Mouse (Mus musculus): ENCODE measurements around the gene Htr5a. TPM values are rescaled to one million over a fixed set of nuclear protein-coding genes. Genes with fewer than 3 reads are reported as not detected.

Htr5a gene
- polyA plus RNA-seq (2016; fragmentation: Nextera tagmentation; extraction: Ambion mirVana): not detected in 2 replicates

- ATAC-seq (ENCODE audit: insufficient number of reproducible peaks, insufficient read depth, low FRiP score, low TSS enrichment, low read depth): peak; percentile 79
- peaks cover 37% of the 10 kb centered on the region for H3K27me3 ChIP-seq
- H3K9me3 ChIP-seq: no peaks in the 10 kb centered on the region
- WGBS: 5% methylated on average over 25 of the region's 25 CpGs
- H3K9ac ChIP-seq (replicated peaks): no peak within 1 kb of the TSS
- peak within 1 kb of the TSS; percentile 16 for H3K4me3 ChIP-seq (replicated peaks)
- peaks cover 3% of the 10 kb centered on the region; the same call in 1 of the 2 replicates for H3K4me1 ChIP-seq (replicated peaks)
- H3K36me3 ChIP-seq: no peaks in the 10 kb centered on the region
- H3K4me2 ChIP-seq: peak within 1 kb of the TSS; percentile 46
- H3K27ac ChIP-seq: no peak within 1 kb of the TSS
These were observed at the start of gene Htr5a for GRCm38 (mm10) chr5:27841701-27842295. Gene Htr5a (plus strand): TSS chr5:27842149.

GRCm38 (mm10) chr5:27792173-27792470 lies 49.8 kb upstream of the Htr5a start:
- peaks cover 22% of the 10 kb centered on the region for H3K36me3 ChIP-seq
- H3K4me2 ChIP-seq: peak overlapping the region; percentile 69
- H3K9me3 ChIP-seq: no peaks in the 10 kb centered on the region
- no peak for ATAC-seq (ENCODE audit: insufficient number of reproducible peaks, insufficient read depth, low FRiP score, low TSS enrichment, low read depth)
- H3K27ac ChIP-seq: peak overlapping the region; percentile 95
- H3K9ac ChIP-seq (replicated peaks): peak overlapping the region; percentile 84
- H3K27me3 ChIP-seq: no peaks in the 10 kb centered on the region
- 22% methylated on average over 8 of the region's 8 CpGs for WGBS
- H3K4me1 ChIP-seq (replicated peaks): peaks cover 18% of the 10 kb centered on the region
- H3K4me3 ChIP-seq (replicated peaks): peak overlapping the region; percentile 72

DNA sequence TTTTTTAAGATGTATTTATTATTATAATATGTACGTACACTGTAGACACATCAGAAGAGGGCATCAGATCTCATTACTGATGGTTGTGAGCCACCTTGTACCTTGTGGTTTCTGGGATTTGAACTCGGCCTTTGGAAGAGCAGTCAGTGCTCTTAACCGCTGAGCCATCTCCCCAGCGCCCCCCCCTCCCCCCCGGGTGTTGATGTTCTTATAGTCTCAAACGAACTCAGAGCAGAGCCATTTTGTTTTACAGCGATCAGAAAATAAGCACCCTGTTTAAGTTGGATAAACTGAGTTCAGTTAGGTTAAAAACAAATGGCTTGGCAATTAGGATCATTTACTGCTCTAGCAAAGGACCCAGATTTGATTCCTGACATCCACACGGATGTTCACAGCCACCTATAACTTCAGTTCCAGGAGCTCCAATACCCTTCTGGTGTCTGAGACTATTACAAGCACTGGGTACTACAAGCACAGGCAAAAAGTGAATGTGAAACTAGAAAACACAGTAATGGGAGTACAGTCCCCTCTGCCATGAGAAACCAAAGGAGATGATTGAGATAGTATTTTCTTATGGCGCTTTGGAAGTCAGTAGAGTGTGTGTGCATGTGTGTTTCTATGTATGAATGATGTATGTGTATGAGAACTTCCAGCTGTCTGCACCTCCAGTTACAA lies 49.3 kb upstream of the Htr5a start:
- Histone ChIP-seq H3K9me3 (no peaks in the 10 kb centered on the region), H3K4me3 (replicated peaks) (peak overlapping the region; percentile 72), H3K4me2 (peak overlapping the region; percentile 69), H3K36me3 (peaks cover 16% of the 10 kb centered on the region), H3K27me3 (no peaks in the 10 kb centered on the region), H3K9ac (replicated peaks) (no peak overlapping the region; the same call in 1 of the 2 replicates), H3K27ac (no peak overlapping the region), H3K4me1 (replicated peaks) (peaks cover 18% of the 10 kb centered on the region)
- WGBS: 57% methylated on average over 9 of the region's 9 CpGs
- ATAC-seq (ENCODE audit: insufficient number of reproducible peaks, insufficient read depth, low FRiP score, low TSS enrichment, low read depth): no peak

DNA sequence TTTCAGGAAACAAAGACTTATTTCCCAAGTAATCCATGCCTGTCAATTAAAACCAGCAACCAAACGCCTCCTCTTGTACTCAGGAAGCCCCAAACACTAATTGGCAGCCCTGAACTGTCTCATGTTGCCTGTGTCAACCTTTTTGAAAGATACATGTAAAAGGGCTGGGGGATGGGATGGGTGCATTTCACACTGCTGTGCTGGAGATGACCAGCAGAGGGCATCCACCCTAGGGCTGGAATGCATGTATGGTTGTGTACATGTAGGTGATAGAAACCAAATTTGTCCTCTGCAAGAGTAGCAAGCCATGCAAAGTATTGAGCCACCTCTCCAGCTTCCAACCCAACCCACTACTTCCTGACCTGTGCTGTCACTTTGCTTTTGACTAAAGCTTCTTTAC lies 48.0 kb upstream of the Htr5a start:
- Histone ChIP-seq H3K27ac (no peak overlapping the region), H3K9ac (replicated peaks) (no peak overlapping the region), H3K4me3 (replicated peaks) (no peak overlapping the region), H3K4me1 (replicated peaks) (peaks cover 18% of the 10 kb centered on the region), H3K27me3 (no peaks in the 10 kb centered on the region), H3K36me3 (0 out of 2 replicates have a peak, but pooled peaks cover 4% of the 10 kb centered on the region), H3K9me3 (no peaks in the 10 kb centered on the region), H3K4me2 (no peak overlapping the region)
- WGBS: 11% methylated on average over 1 of the region's 1 CpGs
- ATAC-seq (ENCODE audit: insufficient number of reproducible peaks, insufficient read depth, low FRiP score, low TSS enrichment, low read depth): no peak

DNA sequence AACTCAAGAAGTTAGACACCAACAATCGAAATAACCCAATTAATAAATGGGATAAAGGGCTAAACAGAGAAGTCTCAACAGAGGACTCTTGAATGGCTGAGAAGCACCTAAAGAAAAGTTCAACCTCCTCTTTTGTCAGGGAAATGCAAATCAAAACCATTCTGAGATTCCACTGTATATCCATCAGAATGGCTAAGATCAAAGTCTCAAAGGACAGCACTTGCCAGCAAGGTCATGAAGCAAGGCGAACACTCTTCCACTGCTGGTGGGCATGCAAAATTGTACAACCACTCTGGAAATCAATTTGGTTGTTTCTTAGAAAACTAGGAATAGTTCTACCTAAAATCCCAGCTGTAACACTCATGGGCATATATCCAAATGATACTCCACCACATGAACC lies 27.7 kb upstream of the Htr5a start:
- no peaks in the 10 kb centered on the region for H3K4me1 ChIP-seq (replicated peaks)
- WGBS: 84% methylated on average over 2 of the region's 2 CpGs
- no peak overlapping the region for H3K4me3 ChIP-seq (replicated peaks)
- no peak overlapping the region for H3K27ac ChIP-seq
- no peaks in the 10 kb centered on the region for H3K27me3 ChIP-seq
- no peaks in the 10 kb centered on the region for H3K9me3 ChIP-seq
- no peak overlapping the region for H3K4me2 ChIP-seq
- no peak overlapping the region for H3K9ac ChIP-seq (replicated peaks)
- no peaks in the 10 kb centered on the region for H3K36me3 ChIP-seq
- no peak for ATAC-seq (ENCODE audit: insufficient number of reproducible peaks, insufficient read depth, low FRiP score, low TSS enrichment, low read depth)

DNA sequence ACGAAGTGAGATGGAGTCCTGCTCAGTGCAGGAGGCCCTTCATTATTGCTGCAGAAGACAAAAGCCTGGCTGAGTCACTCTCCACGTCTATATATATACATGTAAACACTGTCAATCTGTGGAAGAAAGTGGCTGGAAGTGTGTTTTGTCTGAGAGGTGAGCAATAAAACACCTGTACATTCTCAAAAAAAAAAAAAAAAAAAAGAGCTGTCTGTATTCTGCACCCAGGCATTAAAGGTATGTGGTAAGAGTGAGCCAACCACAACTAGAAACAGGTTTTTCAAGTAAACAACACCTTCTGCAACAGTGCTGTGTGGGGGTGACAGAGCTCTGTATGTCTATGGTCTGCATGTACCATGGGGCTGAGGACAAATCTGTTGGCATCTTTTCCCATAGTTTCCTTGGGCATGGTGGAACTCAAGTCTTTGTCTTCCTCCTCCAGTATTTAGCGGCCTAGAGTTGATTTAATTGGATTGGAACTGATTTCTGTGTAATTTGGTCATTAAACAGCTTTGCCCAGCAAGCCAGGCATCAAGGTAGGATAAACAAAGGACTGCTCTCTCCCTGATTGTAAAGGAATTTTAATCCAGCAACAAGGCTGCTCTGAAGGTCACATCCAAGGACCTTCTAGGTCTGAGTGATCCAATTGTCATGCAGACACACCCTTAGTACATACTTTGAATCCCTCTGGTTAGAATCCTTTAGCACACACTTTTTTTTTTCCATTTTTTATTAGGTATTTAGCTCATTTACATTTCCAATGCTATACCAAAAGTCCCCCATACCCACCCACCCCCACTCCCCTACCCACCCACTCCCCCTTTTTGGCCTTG lies 22.9 kb upstream of the Htr5a start:
- no peaks in the 10 kb centered on the region for H3K36me3 ChIP-seq
- ATAC-seq (ENCODE audit: insufficient number of reproducible peaks, insufficient read depth, low FRiP score, low TSS enrichment, low read depth): no peak
- H3K9ac ChIP-seq (replicated peaks): no peak overlapping the region
- no peaks in the 10 kb centered on the region for H3K9me3 ChIP-seq
- H3K4me2 ChIP-seq: no peak overlapping the region
- 70% methylated on average over 3 of the region's 3 CpGs for WGBS
- no peaks in the 10 kb centered on the region for H3K27me3 ChIP-seq
- H3K27ac ChIP-seq: no peak overlapping the region
- H3K4me1 ChIP-seq (replicated peaks): no peaks in the 10 kb centered on the region
- no peak overlapping the region for H3K4me3 ChIP-seq (replicated peaks)

DNA sequence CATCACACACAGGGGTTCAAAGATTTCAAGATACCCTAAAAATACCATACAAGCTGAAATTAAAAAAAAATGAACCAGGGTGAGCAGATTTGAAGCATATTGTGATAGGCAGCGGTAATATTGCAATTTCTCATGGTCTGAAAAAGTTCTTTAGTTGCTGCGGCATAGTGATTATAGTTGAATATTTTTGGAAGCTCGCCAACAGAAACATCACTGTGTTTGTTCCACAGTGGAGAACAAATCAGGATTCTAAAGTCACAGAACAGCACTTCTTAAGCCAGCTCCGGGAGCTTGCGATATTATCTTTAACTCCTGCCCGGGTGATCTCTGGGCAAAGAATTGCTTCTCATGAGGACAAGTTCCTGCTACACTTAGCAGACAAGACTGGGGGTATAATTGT lies 20.8 kb upstream of the Htr5a start:
- Histone ChIP-seq H3K9ac (replicated peaks) (no peak overlapping the region), H3K4me1 (replicated peaks) (no peaks in the 10 kb centered on the region), H3K27me3 (no peaks in the 10 kb centered on the region), H3K27ac (no peak overlapping the region), H3K4me3 (replicated peaks) (no peak overlapping the region), H3K4me2 (no peak overlapping the region), H3K9me3 (no peaks in the 10 kb centered on the region), H3K36me3 (no peaks in the 10 kb centered on the region)
- WGBS: 90% methylated on average over 6 of the region's 6 CpGs
- no peak for ATAC-seq (ENCODE audit: insufficient number of reproducible peaks, insufficient read depth, low FRiP score, low TSS enrichment, low read depth)

- no peaks in the 10 kb centered on the region for H3K4me1 ChIP-seq (replicated peaks)
- H3K4me3 ChIP-seq (replicated peaks): no peak overlapping the region
- no peaks in the 10 kb centered on the region for H3K36me3 ChIP-seq
- H3K9ac ChIP-seq (replicated peaks): no peak overlapping the region
- no peak for ATAC-seq (ENCODE audit: insufficient number of reproducible peaks, insufficient read depth, low FRiP score, low TSS enrichment, low read depth)
- H3K4me2 ChIP-seq: no peak overlapping the region
- H3K27ac ChIP-seq: no peak overlapping the region
- H3K9me3 ChIP-seq: no peaks in the 10 kb centered on the region
- no peaks in the 10 kb centered on the region for H3K27me3 ChIP-seq
- 28% methylated on average over 7 of the region's 7 CpGs for WGBS
These were observed 14.0 kb upstream of the Htr5a start for GRCm38 (mm10) chr5:27827971-27828370.

DNA sequence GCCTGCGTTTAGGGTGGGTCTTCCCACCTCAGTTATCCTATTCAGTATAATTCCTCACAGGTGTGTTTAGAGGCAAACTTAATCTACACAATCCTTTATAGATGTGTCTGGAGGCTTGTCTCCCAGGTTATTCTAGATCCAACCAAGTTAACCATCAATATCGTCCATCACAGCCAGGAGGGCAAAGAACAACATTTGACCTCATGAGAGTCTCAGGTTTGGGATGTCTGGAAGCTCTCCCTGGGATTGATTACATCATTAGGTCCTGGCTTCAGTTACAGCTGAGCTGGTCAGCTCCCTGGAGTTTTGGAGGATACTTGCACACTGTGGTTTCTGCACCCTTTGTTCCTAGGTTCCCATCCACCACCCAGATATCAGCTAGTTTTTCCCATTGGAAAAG lies 6.9 kb upstream of the Htr5a start:
- Histone ChIP-seq H3K9me3 (no peaks in the 10 kb centered on the region), H3K4me1 (replicated peaks) (no peaks in the 10 kb centered on the region), H3K36me3 (no peaks in the 10 kb centered on the region), H3K4me2 (no peak overlapping the region), H3K9ac (replicated peaks) (no peak overlapping the region), H3K4me3 (replicated peaks) (no peak overlapping the region), H3K27me3 (no peaks in the 10 kb centered on the region), H3K27ac (no peak overlapping the region)
- 83% methylated on average over 2 of the region's 2 CpGs for WGBS
- ATAC-seq (ENCODE audit: insufficient number of reproducible peaks, insufficient read depth, low FRiP score, low TSS enrichment, low read depth): no peak

DNA sequence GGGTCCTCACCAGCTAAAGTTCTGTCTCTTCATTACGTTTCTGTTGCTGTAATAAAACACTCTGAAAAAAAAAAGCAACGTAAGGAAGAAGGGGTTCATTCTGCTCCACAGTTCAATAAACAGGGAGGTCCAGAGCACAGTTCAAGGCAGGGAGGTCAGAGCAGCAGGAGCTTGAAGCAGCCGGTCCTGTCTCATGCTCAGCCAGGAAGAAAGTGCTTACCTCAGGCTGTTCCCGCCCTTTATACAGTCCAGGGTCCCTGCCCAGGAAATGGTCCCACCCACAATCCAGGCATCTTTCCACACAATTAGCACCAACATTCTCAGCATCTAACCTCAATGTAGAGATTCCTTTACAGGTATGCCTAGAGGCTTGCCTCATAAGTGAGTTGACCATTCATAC lies 3.9 kb upstream of the Htr5a start:
- Histone ChIP-seq H3K36me3 (no peaks in the 10 kb centered on the region), H3K4me1 (replicated peaks) (peaks cover 3% of the 10 kb centered on the region; the same call in 1 of the 2 replicates), H3K4me2 (no peak overlapping the region), H3K27ac (no peak overlapping the region), H3K27me3 (peaks cover 26% of the 10 kb centered on the region), H3K4me3 (replicated peaks) (no peak overlapping the region), H3K9me3 (no peaks in the 10 kb centered on the region), H3K9ac (replicated peaks) (no peak overlapping the region)
- 44% methylated on average over 4 of the region's 4 CpGs for WGBS
- ATAC-seq (ENCODE audit: insufficient number of reproducible peaks, insufficient read depth, low FRiP score, low TSS enrichment, low read depth): no peak

DNA sequence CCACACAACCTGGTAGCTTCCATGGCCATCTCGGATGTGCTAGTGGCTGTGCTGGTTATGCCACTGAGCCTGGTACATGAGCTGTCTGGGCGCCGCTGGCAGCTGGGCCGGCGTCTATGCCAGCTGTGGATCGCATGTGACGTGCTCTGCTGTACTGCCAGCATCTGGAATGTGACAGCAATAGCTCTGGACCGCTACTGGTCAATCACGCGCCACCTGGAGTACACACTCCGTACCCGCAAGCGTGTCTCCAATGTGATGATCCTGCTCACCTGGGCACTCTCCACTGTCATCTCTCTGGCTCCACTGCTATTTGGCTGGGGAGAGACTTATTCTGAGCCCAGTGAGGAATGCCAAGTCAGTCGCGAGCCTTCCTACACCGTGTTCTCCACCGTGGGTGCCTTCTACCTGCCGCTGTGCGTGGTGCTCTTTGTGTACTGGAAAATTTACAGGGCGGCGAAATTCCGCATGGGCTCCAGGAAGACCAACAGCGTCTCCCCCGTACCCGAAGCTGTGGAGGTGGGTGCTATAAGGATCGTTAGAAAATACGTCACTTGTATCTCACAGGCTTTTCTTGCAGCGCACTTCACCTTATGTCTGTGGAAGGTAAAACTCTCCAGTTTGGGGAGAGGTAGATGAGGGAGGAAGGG lies 847 bp downstream of the Htr5a start:
- H3K27me3 ChIP-seq: peaks cover 37% of the 10 kb centered on the region
- H3K4me2 ChIP-seq: no peak overlapping the region
- no peak overlapping the region for H3K4me3 ChIP-seq (replicated peaks)
- no peaks in the 10 kb centered on the region for H3K9me3 ChIP-seq
- H3K27ac ChIP-seq: no peak overlapping the region
- H3K4me1 ChIP-seq (replicated peaks): peaks cover 3% of the 10 kb centered on the region; the same call in 1 of the 2 replicates
- 71% methylated on average over 28 of the region's 28 CpGs for WGBS
- no peaks in the 10 kb centered on the region for H3K36me3 ChIP-seq
- ATAC-seq (ENCODE audit: insufficient number of reproducible peaks, insufficient read depth, low FRiP score, low TSS enrichment, low read depth): no peak
- H3K9ac ChIP-seq (replicated peaks): no peak overlapping the region
